Mouse (Mus musculus) myocyte (in vitro differentiated cells): ENCODE measurements around the gene Nlrc3. TPM values are rescaled to one million over a fixed set of nuclear protein-coding genes. Genes with fewer than 3 reads are reported as not detected.

Source experiments
- H3K27me3 ChIP-seq: one replicate; pipeline ENCODE4 v1.6.1; 2011; ENCODE audit not compliant: control insufficient read depth, insufficient read depth, insufficient read length
- H3K36me3 ChIP-seq: one replicate; pipeline ENCODE4 v1.6.1; 2011; ENCODE audit not compliant: control insufficient read depth, insufficient read depth
- H3K4me2 ChIP-seq: one replicate; pipeline ENCODE4 v1.6.1; 2011; ENCODE audit warnings: low read depth, control low read depth
- H3K4me3 ChIP-seq: one replicate; pipeline ENCODE4 v1.5.1; 2011; ENCODE audit warnings: mild to moderate bottlenecking, control low read depth, moderate library complexity
- H3K79me2 ChIP-seq: one replicate; pipeline ENCODE4 v1.6.1; 2011; ENCODE audit not compliant: control insufficient read depth, insufficient read depth
- H3ac ChIP-seq: one replicate; pipeline ENCODE4 v1.6.1; 2011; ENCODE audit not compliant: control insufficient read depth, insufficient read length
- CEBPB ChIP-seq: IDR thresholded peaks from 2 replicates; pipeline ENCODE4 v1.6.1; 2011; ENCODE audit warnings: mild to moderate bottlenecking, moderate library complexity; ENCODE audit not compliant: poor library complexity, insufficient read depth, severe bottlenecking
- E2F4 ChIP-seq: IDR thresholded peaks from one replicate; pipeline ENCODE4 v1.6.1; 2011; ENCODE audit warnings: mild to moderate bottlenecking, control low read depth, moderate library complexity; ENCODE audit not compliant: insufficient read depth
- MAX ChIP-seq: IDR thresholded peaks from one replicate; pipeline ENCODE4 v1.6.1; 2011; ENCODE audit warnings: low read depth, mild to moderate bottlenecking, control low read depth
- MYOD1 ChIP-seq, 3 experiments: IDR thresholded peaks; one replicate each; pipeline ENCODE4 v1.6.1; 2011; ENCODE audit warnings: control low read depth in 2 of 3, low read depth in 2 of 3, mild to moderate bottlenecking in 2 of 3, moderate library complexity in 1 of 3; ENCODE audit not compliant: insufficient read length in 2 of 3, control insufficient read depth in 1 of 3
- MYOG ChIP-seq, 3 experiments: IDR thresholded peaks; one replicate each; pipeline ENCODE4 v1.6.1; 2011; ENCODE audit warnings: control low read depth in 2 of 3, low read depth in 2 of 3, mild to moderate bottlenecking in 2 of 3; ENCODE audit not compliant: insufficient read length in 2 of 3, control insufficient read depth in 1 of 3, insufficient read depth in 1 of 3
- POLR2A ChIP-seq: IDR thresholded peaks from one replicate; pipeline ENCODE4 v1.6.1; 2011; ENCODE audit warnings: low read depth, mild to moderate bottlenecking, control low read depth, moderate library complexity; ENCODE audit not compliant: insufficient read length
- POLR2AphosphoS2 ChIP-seq: IDR thresholded peaks from one replicate; pipeline ENCODE4 v1.6.1; 2011; ENCODE audit warnings: low read depth, control low read depth; ENCODE audit not compliant: insufficient read length
- REST ChIP-seq: IDR thresholded peaks from one replicate; pipeline ENCODE4 v1.6.1; 2011; ENCODE audit warnings: mild to moderate bottlenecking, control low read depth, moderate library complexity; ENCODE audit not compliant: insufficient read depth, insufficient read length
- SRF ChIP-seq: IDR thresholded peaks from one replicate; pipeline ENCODE4 v1.6.1; 2011; ENCODE audit warnings: low read depth; ENCODE audit not compliant: control insufficient read depth, insufficient read length
- TCF12 ChIP-seq: IDR thresholded peaks from one replicate; pipeline ENCODE4 v1.6.1; 2011; ENCODE audit warnings: mild to moderate bottlenecking, control low read depth; ENCODE audit not compliant: poor library complexity, insufficient read depth, severe bottlenecking
- TCF3 ChIP-seq: IDR thresholded peaks from one replicate; pipeline ENCODE4 v1.6.1; 2011; ENCODE audit warnings: low read depth, control low read depth; ENCODE audit not compliant: insufficient read length
- USF1 ChIP-seq: IDR thresholded peaks from one replicate; pipeline ENCODE4 v1.6.1; 2011; ENCODE audit warnings: low read depth, mild to moderate bottlenecking, control low read depth, moderate library complexity
- polyA plus RNA-seq: library from polyadenylated mRNA; unstranded; fragments of >200 nt; fragmentation: generic; extraction: Trizol; gene quantifications from one replicate; pipeline ENCODE4 v1.2.1, GENCODE M21; 2012; ENCODE audit warnings: missing spikeins

Nlrc3 gene
- polyA plus RNA-seq, 1 experiment = 1.3 TPM

- no peak for TF ChIP-seq MYOG (IDR thresholded peaks at IDR 0.05; ENCODE audit: control insufficient read depth in 1 of 3, insufficient read depth in 1 of 3, insufficient read length in 2 of 3, low read depth in 2 of 3)
- TF ChIP-seq TCF3 = no peak
- TF ChIP-seq USF1 = no peak
- TF ChIP-seq SRF = no peak
- TF ChIP-seq MAX = no peak
- no peak for TF ChIP-seq REST
- no peak for TF ChIP-seq E2F4
- TF ChIP-seq POLR2AphosphoS2 = no peak
- no peak for TF ChIP-seq CEBPB
- TF ChIP-seq POLR2A = no peak
- no peak for TF ChIP-seq TCF12
- no peak for TF ChIP-seq MYOD1 (IDR thresholded peaks at IDR 0.05; ENCODE audit: control insufficient read depth in 1 of 3, insufficient read length in 2 of 3, low read depth in 2 of 3)
- Histone ChIP-seq H3K79me2 (no peaks in the 10 kb centered on the region), H3K4me3 (no peak overlapping the region), H3K4me2 (no peak overlapping the region), H3K36me3 (peaks cover 10% of the 10 kb centered on the region), H3K27me3 (no peaks in the 10 kb centered on the region), H3ac (no peak overlapping the region)
Measured at GRCm38 (mm10) chr16:3929151-3929550, 47.3 kb downstream of the Nlrc3 start.

GRCm38 (mm10) chr16:3928582-3928981 is 47.9 kb downstream of the Nlrc3 start:
- no peak overlapping the region for H3ac ChIP-seq
- no peak overlapping the region for H3K4me2 ChIP-seq
- no peaks in the 10 kb centered on the region for H3K79me2 ChIP-seq
- peaks cover 10% of the 10 kb centered on the region for H3K36me3 ChIP-seq
- H3K27me3 ChIP-seq = no peaks in the 10 kb centered on the region
- TF ChIP-seq MYOG (IDR thresholded peaks at IDR 0.05; ENCODE audit: control insufficient read depth in 1 of 3, insufficient read depth in 1 of 3, insufficient read length in 2 of 3, low read depth in 2 of 3) (no peak), MAX (no peak), SRF (no peak), E2F4 (no peak), MYOD1 (IDR thresholded peaks at IDR 0.05; ENCODE audit: control insufficient read depth in 1 of 3, insufficient read length in 2 of 3, low read depth in 2 of 3) (no peak), CEBPB (no peak), POLR2A (no peak), REST (no peak), TCF12 (no peak), POLR2AphosphoS2 (no peak), USF1 (no peak), TCF3 (no peak)
- no peak overlapping the region for H3K4me3 ChIP-seq

- no peak for TF ChIP-seq CEBPB
- TF ChIP-seq REST = no peak
- no peak for TF ChIP-seq USF1
- TF ChIP-seq MAX = no peak
- no peak for TF ChIP-seq SRF
- TF ChIP-seq POLR2A = no peak
- no peak for TF ChIP-seq E2F4
- TF ChIP-seq TCF12 = no peak
- no peak for TF ChIP-seq TCF3
- no peak for TF ChIP-seq MYOD1 (IDR thresholded peaks at IDR 0.05; ENCODE audit: control insufficient read depth in 1 of 3, insufficient read length in 2 of 3, low read depth in 2 of 3)
- TF ChIP-seq POLR2AphosphoS2 = no peak
- TF ChIP-seq MYOG (IDR thresholded peaks at IDR 0.05; ENCODE audit: control insufficient read depth in 1 of 3, insufficient read depth in 1 of 3, insufficient read length in 2 of 3, low read depth in 2 of 3) = no peak
- Histone ChIP-seq H3ac (no peak overlapping the region), H3K27me3 (no peaks in the 10 kb centered on the region), H3K36me3 (peaks cover 19% of the 10 kb centered on the region), H3K4me2 (no peak overlapping the region), H3K79me2 (no peaks in the 10 kb centered on the region), H3K4me3 (no peak overlapping the region)
Measured at GRCm38 (mm10) chr16:3923966-3924365, 52.5 kb downstream of the Nlrc3 start.

GRCm38 (mm10) chr16:3923515-3923914 is 52.9 kb downstream of the Nlrc3 start:
- no peak overlapping the region for H3K4me2 ChIP-seq
- no peaks in the 10 kb centered on the region for H3K27me3 ChIP-seq
- peaks cover 19% of the 10 kb centered on the region for H3K36me3 ChIP-seq
- no peaks in the 10 kb centered on the region for H3K79me2 ChIP-seq
- H3ac ChIP-seq = no peak overlapping the region
- TF ChIP-seq POLR2A (no peak), MYOD1 (IDR thresholded peaks at IDR 0.05; ENCODE audit: control insufficient read depth in 1 of 3, insufficient read length in 2 of 3, low read depth in 2 of 3) (no peak), USF1 (no peak), MYOG (IDR thresholded peaks at IDR 0.05; ENCODE audit: control insufficient read depth in 1 of 3, insufficient read depth in 1 of 3, insufficient read length in 2 of 3, low read depth in 2 of 3) (no peak), MAX (no peak), TCF3 (no peak), CEBPB (no peak), SRF (no peak), REST (no peak), E2F4 (no peak), TCF12 (no peak), POLR2AphosphoS2 (no peak)
- H3K4me3 ChIP-seq = no peak overlapping the region
